Mouse (Mus musculus): ENCODE measurements at regions not wholly inside any gene's neighbourhood (a gene's known extent, or its start where the extent isn't known, plus 50 kb on each side); places are given as distances from the start of the nearest gene placed in this dataset.

GRCm38 (mm10) chr4:95347436-95347835 is 209.9 kb upstream of the Fggy start:
- no peak overlapping the region for H3K27ac ChIP-seq (ENCODE audit: low read depth, low read length)
- no peak overlapping the region for H3K4me2 ChIP-seq (replicated peaks; ENCODE audit: low read depth, low read length)
- no peaks in the 10 kb centered on the region for H3K27me3 ChIP-seq (ENCODE audit: control insufficient read depth, insufficient read depth, low read length)
- ATAC-seq (ENCODE audit: low FRiP score) (no peak), DNase-seq (ENCODE audit: low spot score) (no peak)
- H3K4me3 ChIP-seq (ENCODE audit: low read depth, low read length), result no peak overlapping the region
- H3K9me3 ChIP-seq (ENCODE audit: control insufficient read depth, low read length), result no peaks in the 10 kb centered on the region
- 83% methylated on average over 2 of the region's 2 CpGs for WGBS
- H3K36me3 ChIP-seq (ENCODE audit: control insufficient read depth, insufficient read depth, low read length), result no peaks in the 10 kb centered on the region
- no peaks in the 10 kb centered on the region for H3K4me1 ChIP-seq (replicated peaks; ENCODE audit: control insufficient read depth, insufficient read depth, low read length)
- no peak overlapping the region for H3K9ac ChIP-seq (ENCODE audit: low read depth, low read length)

DNA sequence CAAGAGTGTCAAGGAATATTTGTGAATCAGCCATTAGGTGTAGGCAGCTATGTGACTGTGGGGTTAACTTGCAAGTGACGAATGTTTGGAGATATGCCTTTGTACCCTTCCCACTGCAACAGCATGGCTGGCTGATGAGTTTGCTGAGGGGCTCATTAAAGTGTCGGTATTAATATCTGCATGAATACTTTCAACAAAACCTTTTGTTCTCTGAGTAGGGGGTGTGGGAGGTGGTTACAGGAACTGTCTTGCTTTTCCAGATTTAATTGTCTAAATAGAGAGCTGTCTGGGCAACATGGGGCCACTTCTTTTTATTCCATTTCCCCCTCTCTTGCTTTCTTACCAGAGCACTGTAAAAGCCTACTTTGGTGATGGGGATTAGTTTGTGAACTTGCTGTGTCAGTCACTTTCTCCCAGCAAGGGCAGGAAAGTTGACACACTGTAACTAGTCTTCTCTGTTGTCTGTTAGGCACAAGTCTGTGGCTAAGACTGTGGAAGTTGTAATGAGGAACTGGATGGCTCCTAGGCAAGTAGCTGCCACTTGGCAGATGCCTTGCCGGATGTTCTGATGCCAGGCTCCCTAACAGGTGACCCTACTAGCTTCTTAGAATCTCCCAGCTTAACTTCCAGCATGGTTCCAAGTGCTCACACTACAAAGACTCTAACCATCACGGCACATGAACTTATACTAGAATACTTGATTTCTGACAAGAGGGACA is 208.7 kb upstream of the Fggy start:
- ATAC-seq (ENCODE audit: low FRiP score), result no peak
- Histone ChIP-seq H3K27ac (ENCODE audit: low read depth, low read length) (no peak overlapping the region), H3K4me3 (ENCODE audit: low read depth, low read length) (no peak overlapping the region), H3K9me3 (ENCODE audit: control insufficient read depth, low read length) (no peaks in the 10 kb centered on the region), H3K27me3 (ENCODE audit: control insufficient read depth, insufficient read depth, low read length) (no peaks in the 10 kb centered on the region), H3K4me2 (replicated peaks; ENCODE audit: low read depth, low read length) (no peak overlapping the region), H3K9ac (ENCODE audit: low read depth, low read length) (no peak overlapping the region), H3K36me3 (ENCODE audit: control insufficient read depth, insufficient read depth, low read length) (no peaks in the 10 kb centered on the region), H3K4me1 (replicated peaks; ENCODE audit: control insufficient read depth, insufficient read depth, low read length) (no peaks in the 10 kb centered on the region)
- DNase-seq (ENCODE audit: low spot score), result no peak
- 86% methylated on average over 4 of the region's 4 CpGs for WGBS

DNA sequence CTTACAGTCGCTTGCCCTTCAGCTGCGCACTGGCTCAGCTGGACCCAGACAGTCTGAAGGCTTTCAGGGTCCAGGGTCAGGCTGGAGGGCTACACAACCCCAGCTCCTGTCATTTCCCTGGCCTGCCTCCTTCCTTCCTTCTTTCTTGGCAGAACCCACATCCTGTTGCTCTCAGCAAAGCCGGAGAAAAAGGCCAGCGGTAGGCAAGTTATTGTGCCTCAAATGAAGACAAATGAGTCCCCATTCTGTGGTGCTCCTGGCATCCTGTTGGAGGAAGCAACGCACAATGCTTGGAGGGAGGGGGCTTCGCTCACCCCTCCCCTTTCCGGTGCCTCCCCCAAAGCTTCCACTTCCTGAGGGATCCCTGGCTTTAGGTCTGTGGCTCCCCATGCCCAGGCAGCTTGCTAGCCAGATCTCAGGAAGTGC is 203.4 kb upstream of the Fggy start:
- Histone ChIP-seq H3K27ac (ENCODE audit: low read depth, low read length) (no peak overlapping the region), H3K9ac (ENCODE audit: low read depth, low read length) (no peak overlapping the region), H3K27me3 (ENCODE audit: control insufficient read depth, insufficient read depth, low read length) (no peaks in the 10 kb centered on the region), H3K9me3 (ENCODE audit: control insufficient read depth, low read length) (no peaks in the 10 kb centered on the region), H3K4me3 (ENCODE audit: low read depth, low read length) (no peak overlapping the region), H3K4me2 (replicated peaks; ENCODE audit: low read depth, low read length) (no peak overlapping the region), H3K36me3 (ENCODE audit: control insufficient read depth, insufficient read depth, low read length) (no peaks in the 10 kb centered on the region), H3K4me1 (replicated peaks; ENCODE audit: control insufficient read depth, insufficient read depth, low read length) (no peaks in the 10 kb centered on the region)
- DNase-seq (ENCODE audit: low spot score) (peak; percentile 15), ATAC-seq (ENCODE audit: low FRiP score) (peak; percentile 49; the same call in 1 of the 2 replicates)
- WGBS, result 39% methylated on average over 7 of the region's 7 CpGs

DNA sequence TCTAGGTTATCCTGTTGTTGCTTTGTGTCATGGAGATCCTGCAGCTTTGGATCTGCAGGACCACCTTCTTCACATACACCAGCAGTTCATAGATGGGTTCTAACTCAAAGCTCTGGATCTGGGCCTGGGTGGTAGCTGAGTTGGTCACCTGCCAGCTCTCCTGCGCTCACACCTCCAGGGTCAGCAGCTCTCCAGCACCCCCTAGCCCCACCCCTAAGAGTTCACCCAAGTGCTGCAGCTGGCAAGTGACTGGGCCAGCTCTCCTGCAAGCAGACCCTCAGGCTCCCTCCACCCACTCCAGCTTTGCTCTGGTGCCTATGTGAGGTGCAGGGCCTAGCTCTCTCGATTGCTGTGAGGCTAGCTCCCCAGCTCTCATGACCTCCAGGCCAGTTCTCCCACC is 198.6 kb upstream of the Fggy start:
- WGBS, result 85% methylated on average over 2 of the region's 2 CpGs
- no peaks in the 10 kb centered on the region for H3K4me1 ChIP-seq (replicated peaks; ENCODE audit: control insufficient read depth, insufficient read depth, low read length)

GRCm38 (mm10) chr4:95360336-95360967 is 196.9 kb upstream of the Fggy start:
- DNase-seq (ENCODE audit: low spot score), result peak; percentile 3
- Histone ChIP-seq H3K4me3 (ENCODE audit: low read depth, low read length) (no peak overlapping the region), H3K9me3 (ENCODE audit: control insufficient read depth, low read length) (no peaks in the 10 kb centered on the region), H3K4me2 (replicated peaks; ENCODE audit: low read depth, low read length) (no peak overlapping the region), H3K9ac (ENCODE audit: low read depth, low read length) (no peak overlapping the region), H3K27ac (ENCODE audit: low read depth, low read length) (no peak overlapping the region), H3K27me3 (ENCODE audit: control insufficient read depth, insufficient read depth, low read length) (no peaks in the 10 kb centered on the region), H3K36me3 (ENCODE audit: control insufficient read depth, insufficient read depth, low read length) (no peaks in the 10 kb centered on the region), H3K4me1 (replicated peaks; ENCODE audit: control insufficient read depth, insufficient read depth, low read length) (no peaks in the 10 kb centered on the region)
- WGBS, result 45% methylated on average over 3 of the region's 3 CpGs
- no peak for ATAC-seq (ENCODE audit: low FRiP score)

More for the DNA sequence above, 198.6 kb upstream of the Fggy start:
- no peak overlapping the region for H3K4me3 ChIP-seq (ENCODE audit: low read depth, low read length)
- no peak for ATAC-seq (ENCODE audit: low FRiP score)
- no peak for DNase-seq (ENCODE audit: low spot score)
- no peaks in the 10 kb centered on the region for H3K27me3 ChIP-seq (ENCODE audit: control insufficient read depth, insufficient read depth, low read length)
- no peak overlapping the region for H3K27ac ChIP-seq (ENCODE audit: low read depth, low read length)
- H3K9ac ChIP-seq (ENCODE audit: low read depth, low read length), result no peak overlapping the region
- H3K4me2 ChIP-seq (replicated peaks; ENCODE audit: low read depth, low read length), result no peak overlapping the region
- no peaks in the 10 kb centered on the region for H3K36me3 ChIP-seq (ENCODE audit: control insufficient read depth, insufficient read depth, low read length)
- no peaks in the 10 kb centered on the region for H3K9me3 ChIP-seq (ENCODE audit: control insufficient read depth, low read length)

GRCm38 (mm10) chr4:95364376-95365082 is 192.8 kb upstream of the Fggy start:
- no peak overlapping the region for H3K4me3 ChIP-seq (ENCODE audit: low read depth, low read length)
- no peaks in the 10 kb centered on the region for H3K36me3 ChIP-seq (ENCODE audit: control insufficient read depth, insufficient read depth, low read length)
- H3K9me3 ChIP-seq (ENCODE audit: control insufficient read depth, low read length), result no peaks in the 10 kb centered on the region
- no peak overlapping the region for H3K4me2 ChIP-seq (replicated peaks; ENCODE audit: low read depth, low read length)
- WGBS, result 88% methylated on average over 4 of the region's 4 CpGs
- no peaks in the 10 kb centered on the region for H3K27me3 ChIP-seq (ENCODE audit: control insufficient read depth, insufficient read depth, low read length)
- no peaks in the 10 kb centered on the region for H3K4me1 ChIP-seq (replicated peaks; ENCODE audit: control insufficient read depth, insufficient read depth, low read length)
- ATAC-seq (ENCODE audit: low FRiP score) (no peak), DNase-seq (ENCODE audit: low spot score) (no peak)
- H3K9ac ChIP-seq (ENCODE audit: low read depth, low read length), result no peak overlapping the region
- no peak overlapping the region for H3K27ac ChIP-seq (ENCODE audit: low read depth, low read length)

DNA sequence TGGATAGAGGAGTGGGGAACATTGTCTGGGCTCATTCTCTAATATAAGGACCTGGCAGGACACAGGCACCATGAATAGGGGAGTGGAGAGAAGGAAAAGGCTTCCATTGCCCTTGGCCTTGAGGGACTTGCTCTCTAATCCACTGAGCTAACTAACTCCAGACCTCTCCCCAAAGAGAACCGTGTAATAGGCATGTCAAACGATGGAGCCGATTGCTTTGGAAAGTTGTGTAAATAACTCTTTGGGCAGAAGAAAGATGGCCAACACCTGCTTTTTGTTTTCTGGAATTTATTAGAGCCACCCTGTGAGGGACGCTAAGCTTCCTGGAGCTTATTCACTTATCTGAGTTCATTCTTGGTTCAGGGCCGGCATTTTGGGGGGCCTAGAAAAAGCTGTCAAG is 180.9 kb upstream of the Fggy start:
- DNase-seq (ENCODE audit: low spot score) (no peak), ATAC-seq (ENCODE audit: low FRiP score) (no peak)
- no peak overlapping the region for H3K4me3 ChIP-seq (ENCODE audit: low read depth, low read length)
- H3K27me3 ChIP-seq (ENCODE audit: control insufficient read depth, insufficient read depth, low read length), result no peaks in the 10 kb centered on the region
- WGBS, result 64% methylated on average over 5 of the region's 5 CpGs
- H3K4me2 ChIP-seq (replicated peaks; ENCODE audit: low read depth, low read length), result no peak overlapping the region
- no peak overlapping the region for H3K27ac ChIP-seq (ENCODE audit: low read depth, low read length)
- H3K9me3 ChIP-seq (ENCODE audit: control insufficient read depth, low read length), result no peaks in the 10 kb centered on the region
- H3K36me3 ChIP-seq (ENCODE audit: control insufficient read depth, insufficient read depth, low read length), result no peaks in the 10 kb centered on the region
- no peak overlapping the region for H3K9ac ChIP-seq (ENCODE audit: low read depth, low read length)
- H3K4me1 ChIP-seq (replicated peaks; ENCODE audit: control insufficient read depth, insufficient read depth, low read length), result no peaks in the 10 kb centered on the region

- ATAC-seq (ENCODE audit: low FRiP score) (no peak), DNase-seq (ENCODE audit: low spot score) (no peak)
- WGBS, result 61% methylated on average over 9 of the region's 9 CpGs
- Histone ChIP-seq H3K4me2 (replicated peaks; ENCODE audit: low read depth, low read length) (no peak overlapping the region), H3K36me3 (ENCODE audit: control insufficient read depth, insufficient read depth, low read length) (no peaks in the 10 kb centered on the region), H3K4me3 (ENCODE audit: low read depth, low read length) (no peak overlapping the region), H3K27me3 (ENCODE audit: control insufficient read depth, insufficient read depth, low read length) (no peaks in the 10 kb centered on the region), H3K9ac (ENCODE audit: low read depth, low read length) (no peak overlapping the region), H3K9me3 (ENCODE audit: control insufficient read depth, low read length) (no peaks in the 10 kb centered on the region), H3K4me1 (replicated peaks; ENCODE audit: control insufficient read depth, insufficient read depth, low read length) (no peaks in the 10 kb centered on the region), H3K27ac (ENCODE audit: low read depth, low read length) (no peak overlapping the region)
Measured at GRCm38 (mm10) chr4:95377222-95378134, 179.8 kb upstream of the Fggy start.
